Mouse (Mus musculus) gastrocnemius, postnatal 10 days (tissue): ENCODE data around the gene Ankrd42. TPM values are rescaled to one million over a fixed set of nuclear protein-coding genes. Genes with fewer than 3 reads are reported as not detected.

Experiments used
- DNase-seq: peaks from one replicate; pipeline ENCODE4 v3.0.0; 2021; ENCODE audit warnings: mixed read lengths
- total RNA-seq, 2 experiments: library from RNA; stranded (reverse); gene quantifications; 2 replicates each; pipeline ENCODE4 v1.2.3; 2021

Gene Ankrd42
- total RNA-seq, 2 experiments from 2014 or later: 1.0 to 1.9 TPM

GRCm38 (mm10) chr7:92566775-92567174 lies 70.2 kb downstream of the Ankrd42 start:
- no peak for DNase-seq

DNA sequence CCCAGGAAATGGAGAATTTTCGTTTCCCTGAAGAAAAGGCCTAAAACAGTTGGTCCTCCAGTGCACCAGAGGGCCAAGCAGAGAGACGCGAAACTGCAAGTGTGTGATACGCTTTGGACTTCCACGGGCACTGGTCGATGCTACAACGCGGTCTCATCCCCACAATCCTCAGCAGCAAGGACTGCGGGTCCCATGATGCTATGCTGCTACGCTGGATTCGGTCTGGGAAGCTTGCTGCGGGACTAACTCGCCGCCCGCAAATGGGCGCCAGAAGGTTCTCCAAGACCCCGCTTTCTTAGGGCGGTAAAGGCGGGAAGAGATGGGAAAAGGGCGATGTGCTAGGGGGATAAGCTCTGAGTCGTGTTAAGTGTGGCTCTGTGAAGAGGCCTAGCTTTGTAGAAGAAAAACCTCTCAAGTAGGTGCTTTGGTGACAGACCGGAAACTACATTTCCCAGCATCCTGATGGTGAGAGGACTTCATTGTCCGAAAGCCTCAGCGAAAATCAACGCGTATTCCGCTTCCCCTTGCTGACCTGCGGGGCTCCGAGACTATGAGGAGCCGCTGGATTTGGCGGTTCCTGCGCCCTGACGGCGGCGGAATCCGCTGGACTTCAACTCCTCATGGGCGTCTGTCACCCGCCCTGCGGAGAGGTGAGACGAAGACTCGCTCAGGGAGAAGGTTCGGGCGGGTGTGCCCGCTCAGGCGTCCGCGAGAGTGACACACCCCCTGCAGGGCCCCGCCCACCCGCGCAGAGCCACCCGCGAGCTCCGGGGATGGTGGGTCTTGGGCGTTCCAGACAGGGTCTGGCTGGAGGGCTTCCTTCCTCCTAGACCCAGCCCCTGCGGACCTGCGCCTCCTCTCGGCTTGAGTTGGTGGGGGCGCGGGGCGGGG lies 75.7 kb downstream of the Ankrd42 start, which contains the start of gene Ccdc90b:
Gene Ccdc90b (plus strand): TSS at position 164 of the 891 bp plus-strand sequence.
- DNase-seq: peak; percentile 71

DNA sequence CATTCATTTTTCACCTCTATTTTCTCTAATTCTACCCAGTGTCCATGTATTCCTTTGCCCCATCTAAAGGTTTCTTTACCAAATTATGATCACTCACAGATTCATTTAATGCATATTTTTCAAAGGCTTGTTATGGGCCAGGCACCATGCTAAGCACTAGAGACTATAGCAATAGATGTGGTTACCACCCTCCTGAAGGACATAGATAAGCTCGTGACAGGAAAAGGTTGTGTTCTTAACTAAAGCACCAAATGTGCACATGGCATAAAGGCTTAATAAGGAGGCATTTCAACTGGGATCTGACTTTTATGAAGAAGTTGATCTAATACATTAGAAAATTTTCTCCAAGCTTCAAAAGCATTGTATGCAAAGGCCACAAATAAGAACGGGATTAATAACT lies 78.2 kb downstream of the Ankrd42 start:
- no peak for DNase-seq

DNA sequence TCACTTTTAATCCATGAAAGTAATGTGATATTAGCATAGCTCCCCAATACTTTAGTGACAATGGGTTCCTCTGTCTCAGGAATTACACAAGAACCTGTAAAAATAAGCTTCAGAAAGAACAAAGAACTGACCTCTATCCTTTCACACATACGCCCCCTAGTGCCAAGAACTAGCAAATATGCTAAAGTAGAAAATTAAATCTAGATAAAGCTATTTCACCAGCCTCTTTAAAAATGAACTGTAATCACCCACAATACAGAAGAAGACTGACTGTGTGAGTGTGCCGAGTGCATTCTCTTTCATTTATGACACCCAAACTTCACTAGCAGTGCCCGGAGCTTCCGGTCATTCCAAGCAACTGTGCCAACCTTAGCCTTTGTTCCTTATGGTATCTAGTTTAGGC lies 86.0 kb downstream of the Ankrd42 start:
- no peak for DNase-seq

DNA sequence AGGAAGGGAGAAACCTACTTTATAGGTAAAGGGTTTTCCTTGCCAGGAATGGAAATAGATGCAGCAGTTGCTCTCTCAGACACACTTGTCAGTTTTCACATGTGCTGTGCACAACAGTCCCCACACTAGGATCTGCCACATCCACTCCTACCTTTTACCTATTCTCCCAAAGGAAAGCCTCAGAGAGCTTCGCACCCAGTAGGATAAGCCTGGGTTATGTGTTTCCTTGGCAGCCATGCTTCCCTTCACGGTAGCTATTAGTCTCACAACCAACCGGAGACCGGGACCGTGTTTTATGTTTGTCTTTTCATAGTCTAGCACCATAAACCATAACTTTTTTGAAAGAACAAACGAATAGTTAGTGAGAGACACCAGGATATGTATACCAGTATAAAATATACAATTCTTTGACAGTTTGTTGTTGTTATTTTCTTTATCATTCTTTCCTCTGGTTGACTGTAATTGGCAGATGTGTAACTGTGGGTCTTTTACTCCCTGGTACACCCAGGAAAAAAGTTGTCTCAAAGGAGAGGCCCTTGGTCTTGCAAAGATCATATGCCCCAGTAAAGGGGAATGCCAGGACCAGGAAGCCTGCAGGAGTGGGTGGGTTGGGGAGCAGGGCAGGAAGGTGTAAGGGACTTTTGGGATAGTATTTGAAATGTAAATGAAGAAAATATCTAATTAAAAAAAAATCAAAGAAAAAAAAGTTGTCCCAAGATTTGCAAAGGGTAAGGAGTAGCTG lies 86.5 kb downstream of the Ankrd42 start:
- DNase-seq: no peak

GRCm38 (mm10) chr7:92546763-92547162 lies 90.2 kb downstream of the Ankrd42 start:
- no peak for DNase-seq

DNA sequence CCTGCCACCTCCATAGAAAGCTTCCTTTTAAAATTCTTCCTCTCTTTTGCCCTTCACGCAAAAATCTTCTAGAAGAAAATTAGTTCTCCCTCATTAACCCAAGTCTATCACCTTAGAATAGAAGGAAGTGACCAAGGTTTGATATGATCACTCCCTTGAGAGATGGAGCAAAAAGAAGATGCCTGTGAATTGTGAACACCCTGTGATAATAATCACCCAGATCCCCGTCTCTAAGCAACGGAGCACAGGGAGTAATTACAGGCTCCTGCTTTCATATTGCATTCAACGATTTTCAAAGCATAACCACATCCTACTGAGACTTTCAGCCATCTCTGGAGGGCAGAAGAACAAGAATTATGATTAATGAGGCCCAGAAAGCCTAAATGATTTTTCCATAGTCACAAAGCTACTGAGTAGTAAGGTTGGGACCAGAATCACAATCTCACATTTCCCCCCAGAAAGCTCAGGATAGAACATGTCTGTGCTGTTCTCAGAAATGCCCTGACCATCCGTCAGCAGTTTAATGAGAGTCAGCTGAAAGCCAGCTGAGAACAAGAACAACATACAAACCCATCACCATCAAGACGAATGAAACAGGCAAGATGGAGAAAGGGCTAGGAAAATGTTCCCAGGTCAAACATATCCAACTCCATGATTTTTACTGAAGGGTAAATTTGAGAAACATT lies 104.4 kb downstream of the Ankrd42 start:
- DNase-seq: no peak

Other genes with a start within 250 kb of the Ankrd42 start
- 10 to 100 TPM; 24.8 to 26.2 TPM for gene Ccdc90b, start 76.0 kb downstream of the Ankrd42 start, total RNA-seq
- gene Pcf11, start 32.8 kb upstream of the Ankrd42 start, total RNA-seq: 10 to 100 TPM; 24.6 to 34.6 TPM
- 1 to 10 TPM; 7.4 to 8.2 TPM for gene Rab30, start 104.5 kb upstream of the Ankrd42 start, total RNA-seq
- 1 to 10 TPM in 1 of 2 experiments, under 1 TPM in 1; 0.82 to 1.4 TPM for gene Ddias, start 237.1 kb upstream of the Ankrd42 start, total RNA-seq
- gene Prcp, start 237.3 kb upstream of the Ankrd42 start, total RNA-seq: 10 to 100 TPM; 22.4 to 30.9 TPM